Mouse (Mus musculus) stomach, postnatal 0 days (tissue): ENCODE data around the gene Sphk2. TPM values are rescaled to one million over a fixed set of nuclear protein-coding genes. Genes with fewer than 3 reads are reported as not detected.
A peak's percentile ranks its signal among the peaks of the same experiment; 100 is the strongest.

Experiments
- ATAC-seq: fragments of 200-750 bp; cut with Nextera tagmentation; 2 replicates; pipeline ENCODE4 v1.8.0; 2017; ENCODE audit not compliant: low FRiP score, low TSS enrichment
- DNase-seq: peaks from one replicate; pipeline ENCODE4 v3.0.0-alpha.2; 2016; ENCODE audit warnings: low spot score
- H3K27ac ChIP-seq: fragments of 300-500 bp; sonication (generic); replicated peaks from 2 replicates; pipeline ENCODE4 v1.5.1; 2014; ENCODE audit warnings: mild to moderate bottlenecking, control low read depth
- H3K27me3 ChIP-seq: fragments of 300-500 bp; sonication (generic); 2 replicates; pipeline ENCODE4 v1.6.1; 2014; ENCODE audit warnings: low read length; ENCODE audit not compliant: control insufficient read depth, insufficient read depth
- H3K36me3 ChIP-seq: fragments of 300-500 bp; sonication (generic); 2 replicates; pipeline ENCODE4 v1.6.1; 2014; ENCODE audit warnings: low read length, mixed read lengths; ENCODE audit not compliant: control insufficient read depth, insufficient read depth
- H3K4me1 ChIP-seq: fragments of 300-500 bp; sonication (generic); replicated peaks from 2 replicates; pipeline ENCODE4 v1.6.1; 2014; ENCODE audit warnings: antibody characterized with exemption; ENCODE audit not compliant: control insufficient read depth, insufficient read depth
- H3K4me2 ChIP-seq: fragments of 300-500 bp; sonication (generic); replicated peaks from 2 replicates; pipeline ENCODE4 v1.6.1; 2014; ENCODE audit warnings: low read depth, mild to moderate bottlenecking, control low read depth, moderate library complexity
- H3K4me3 ChIP-seq: fragments of 300-500 bp; sonication (generic); 2 replicates; pipeline ENCODE4 v1.5.1; 2014; ENCODE audit warnings: low read depth, low read length, control low read depth
- H3K9ac ChIP-seq: fragments of 300-500 bp; sonication (generic); 2 replicates; pipeline ENCODE4 v1.6.1; 2014; ENCODE audit warnings: mild to moderate bottlenecking, low read length, control low read depth, mixed read lengths
- H3K9me3 ChIP-seq: fragments of 300-500 bp; sonication (generic); 2 replicates; pipeline ENCODE4 v1.6.1; 2016; ENCODE audit warnings: low read length; ENCODE audit not compliant: control insufficient read depth
- CTCF ChIP-seq: IDR thresholded peaks from 2 replicates; pipeline ENCODE4 v1.5.1; 2016; ENCODE audit warnings: antibody characterized with exemption, low read depth, mild to moderate bottlenecking, moderate library complexity
- EP300 ChIP-seq: optimal IDR thresholded peaks from 2 replicates; pipeline ENCODE3; 2016; ENCODE audit warnings: antibody characterized with exemption
- WGBS: fragments of 180-500 bp; shearing (Covaris S2); extraction: QIAGEN DNeasy Blood & Tissue Kit; methylation state at CpG from one replicate; pipeline ENCODE4 v1.1.7; 2014; 5-methylcytosine and 5-hydroxymethylcytosine counted together
- polyA plus RNA-seq: library from polyadenylated mRNA; unstranded; fragments of >200 nt; fragmentation: Nextera tagmentation; extraction: Ambion mirVana; gene quantifications from 2 replicates; pipeline ENCODE4 v1.2.1, GENCODE M21; 2015

Gene Sphk2
- polyA plus RNA-seq, 1 experiment from 2014 or later, result 23.6 TPM

- H3K9ac ChIP-seq, result peak overlapping the region; percentile 87; the same call in 1 of the 2 replicates
- peaks cover 17% of the 10 kb centered on the region for H3K4me1 ChIP-seq
- H3K4me2 ChIP-seq, result peak overlapping the region; percentile 91
- TF ChIP-seq CTCF (no peak), EP300 (no peak)
- 80% methylated on average over 16 of the region's 16 CpGs for WGBS
- H3K36me3 ChIP-seq, result peaks cover 27% of the 10 kb centered on the region
- peak overlapping the region; percentile 82 for H3K27ac ChIP-seq
- DNase-seq (peak; percentile 41), ATAC-seq (no peak)
- H3K27me3 ChIP-seq, result no peaks in the 10 kb centered on the region
- H3K9me3 ChIP-seq, result no peaks in the 10 kb centered on the region
- H3K4me3 ChIP-seq, result peak overlapping the region; percentile 67; the same call in 1 of the 2 replicates
These were observed 4.4 kb downstream of the Sphk2 start for GRCm38 (mm10) chr7:45713396-45713795.

GRCm38 (mm10) chr7:45712022-45712757, 5.6 kb downstream of the Sphk2 start:
- Histone ChIP-seq H3K27ac (no peak overlapping the region; the same call in 1 of the 2 replicates), H3K36me3 (peaks cover 27% of the 10 kb centered on the region), H3K4me1 (peaks cover 20% of the 10 kb centered on the region), H3K9me3 (no peaks in the 10 kb centered on the region), H3K27me3 (no peaks in the 10 kb centered on the region), H3K9ac (no peak overlapping the region), H3K4me3 (no peak overlapping the region), H3K4me2 (no peak overlapping the region)
- WGBS, result 78% methylated on average over 19 of the region's 21 CpGs
- no peak for TF ChIP-seq CTCF
- TF ChIP-seq EP300, result no peak
- ATAC-seq (peak; percentile 57), DNase-seq (peak; percentile 94)

- H3K27ac ChIP-seq, result no peak overlapping the region
These were observed 6.3 kb downstream of the Sphk2 start for GRCm38 (mm10) chr7:45711316-45712021.

GRCm38 (mm10) chr7:45710477-45711191, 7.2 kb downstream of the Sphk2 start:
- H3K27me3 ChIP-seq, result no peaks in the 10 kb centered on the region
- H3K4me1 ChIP-seq, result peaks cover 13% of the 10 kb centered on the region; the same call in 1 of the 2 replicates
- WGBS, result 85% methylated on average over 20 of the region's 20 CpGs
- H3K27ac ChIP-seq, result no peak overlapping the region
- no peak overlapping the region for H3K4me2 ChIP-seq
- no peak overlapping the region for H3K9ac ChIP-seq
- peaks cover 27% of the 10 kb centered on the region for H3K36me3 ChIP-seq
- no peak overlapping the region for H3K4me3 ChIP-seq
- DNase-seq (peak; percentile 14), ATAC-seq (no peak)
- no peak for TF ChIP-seq CTCF
- TF ChIP-seq EP300, result no peak
- no peaks in the 10 kb centered on the region for H3K9me3 ChIP-seq

More at GRCm38 (mm10) chr7:45711316-45712021, 6.3 kb downstream of the Sphk2 start:
- H3K27me3 ChIP-seq, result no peaks in the 10 kb centered on the region
- H3K36me3 ChIP-seq, result peaks cover 27% of the 10 kb centered on the region
- H3K4me2 ChIP-seq, result no peak overlapping the region
- ATAC-seq, result no peak
- WGBS, result 88% methylated on average over 23 of the region's 24 CpGs
- peaks cover 19% of the 10 kb centered on the region for H3K4me1 ChIP-seq
- H3K9me3 ChIP-seq, result no peaks in the 10 kb centered on the region
- TF ChIP-seq EP300, result no peak
- no peak for TF ChIP-seq CTCF
- no peak overlapping the region for H3K4me3 ChIP-seq
- H3K9ac ChIP-seq, result no peak overlapping the region
- no peak for DNase-seq

- no peak for TF ChIP-seq CTCF
- no peak for TF ChIP-seq EP300
- Histone ChIP-seq H3K9ac (no peak overlapping the region), H3K27me3 (no peaks in the 10 kb centered on the region), H3K4me2 (no peak overlapping the region), H3K4me1 (peaks cover 11% of the 10 kb centered on the region; the same call in 1 of the 2 replicates), H3K4me3 (no peak overlapping the region), H3K36me3 (peaks cover 27% of the 10 kb centered on the region), H3K27ac (no peak overlapping the region), H3K9me3 (no peaks in the 10 kb centered on the region)
- ATAC-seq (no peak), DNase-seq (no peak)
- WGBS, result 58% methylated on average over 14 of the region's 14 CpGs
These were observed 8.0 kb downstream of the Sphk2 start for GRCm38 (mm10) chr7:45709677-45710355.
